Mouse (Mus musculus): ENCODE measurements around the gene Mall.

Mall gene

DNA sequence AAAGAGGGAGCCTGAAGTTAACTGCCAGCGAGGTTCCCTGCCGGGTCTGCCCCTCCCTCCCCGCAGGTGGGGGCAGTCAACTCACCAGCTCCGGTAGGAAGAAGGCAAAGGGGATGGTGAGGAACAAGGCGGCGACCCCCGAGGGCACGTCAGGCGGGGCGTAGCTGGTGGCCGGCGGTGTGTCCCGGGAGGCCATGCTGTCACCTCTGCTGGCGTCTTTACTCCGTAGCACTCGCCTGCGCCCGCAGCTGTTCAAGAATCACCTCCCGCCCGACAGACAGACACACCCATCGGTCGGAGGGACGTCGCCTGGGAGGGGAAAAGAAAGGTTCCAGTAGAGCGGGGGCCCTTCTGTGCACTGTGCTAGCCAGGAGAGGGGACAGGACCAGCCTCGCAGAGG, at the start of gene Mall:
Gene Mall (minus strand): TSS at position 262 of the 400 bp plus-strand sequence.
- DNase-seq = no peak

DNA sequence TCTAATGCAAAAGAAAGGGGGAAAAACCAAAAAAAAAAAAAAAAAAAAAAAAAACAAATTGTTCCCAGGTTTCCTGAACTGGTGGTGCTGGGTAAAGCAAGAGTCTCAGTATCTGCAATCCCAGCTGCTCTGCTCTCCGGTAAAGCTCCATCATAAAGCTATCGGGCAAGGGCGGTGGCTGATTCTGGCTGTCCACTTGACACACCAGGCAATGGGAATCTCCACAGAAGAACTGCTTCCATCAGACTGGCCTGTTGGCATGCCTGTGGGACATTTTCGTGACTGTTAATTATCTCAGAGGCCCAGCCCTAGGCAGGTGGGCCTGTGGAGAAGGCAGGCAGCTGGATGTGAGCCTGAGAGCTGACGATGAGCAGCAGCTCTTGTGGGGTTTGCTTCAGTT, 48.7 kb upstream of the Mall start:
- DNase-seq = no peak

DNA sequence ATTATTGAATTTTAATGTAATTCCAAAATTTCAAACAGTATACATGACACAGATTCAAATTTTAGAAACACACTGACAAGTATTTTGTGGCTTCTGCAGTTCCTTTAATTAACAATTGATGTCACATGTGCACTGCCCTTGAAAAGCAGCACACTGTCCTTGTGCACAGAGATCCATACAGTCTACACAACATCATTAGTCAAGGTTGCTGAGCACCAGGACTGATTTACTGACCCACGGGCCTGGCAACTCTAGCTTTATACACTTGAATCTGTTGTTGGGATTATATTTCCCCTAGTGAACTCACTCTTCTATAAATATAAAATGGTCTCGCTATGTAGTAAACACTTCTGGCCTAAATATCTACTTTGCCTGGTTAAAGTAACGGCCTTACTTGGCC, 45.3 kb upstream of the Mall start:
- no peak for DNase-seq

DNA sequence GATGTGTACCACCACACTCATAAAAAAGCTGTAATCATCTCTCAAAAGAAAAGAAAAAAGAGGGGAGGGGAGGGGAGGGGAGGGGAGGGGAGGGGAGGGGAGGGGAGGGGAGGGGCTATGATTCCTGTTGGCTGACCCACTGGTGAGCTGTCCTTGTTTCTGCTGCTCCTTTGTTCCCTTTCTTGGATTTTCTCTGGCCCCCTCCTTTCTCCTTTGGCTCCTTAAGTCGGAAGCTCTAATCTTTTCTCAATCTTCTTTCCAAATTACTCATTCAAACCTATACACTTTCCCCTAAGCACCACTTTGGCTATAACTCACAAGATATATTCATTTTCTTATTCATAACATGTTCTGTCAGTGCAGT, 44.8 kb upstream of the Mall start:
- no peak for DNase-seq

DNA sequence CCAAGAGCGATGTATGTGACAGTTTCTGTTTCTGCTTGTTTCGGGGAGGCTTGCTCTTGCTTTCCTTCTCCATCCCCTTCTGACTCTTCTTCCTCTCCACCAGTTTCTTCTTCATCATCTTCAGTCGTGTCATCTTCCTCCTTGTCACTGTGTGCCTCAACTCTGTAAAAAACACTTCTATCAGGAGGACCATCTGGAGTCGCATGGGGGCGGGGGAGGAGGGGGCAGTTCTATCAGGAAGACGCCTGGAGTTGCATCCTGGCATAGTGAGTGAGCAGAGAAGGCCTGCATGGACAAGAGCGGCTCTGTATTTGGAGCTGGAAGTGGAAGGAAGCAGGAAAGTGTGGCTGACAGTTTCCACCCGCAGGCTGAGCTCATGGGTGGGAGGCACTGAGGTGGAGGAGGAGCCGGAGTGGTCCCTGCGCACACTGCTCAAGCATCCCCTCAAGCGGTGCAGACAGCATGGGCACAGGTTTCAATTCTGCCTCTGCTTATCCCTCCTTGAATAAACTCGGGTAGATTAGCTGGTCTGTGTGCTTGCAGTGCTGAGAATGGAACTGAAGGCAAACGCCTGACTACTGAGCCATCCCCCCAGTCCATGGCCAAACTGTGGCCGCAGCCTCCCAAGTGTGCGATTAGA, 44.3 kb upstream of the Mall start:
- no peak for DNase-seq

DNA sequence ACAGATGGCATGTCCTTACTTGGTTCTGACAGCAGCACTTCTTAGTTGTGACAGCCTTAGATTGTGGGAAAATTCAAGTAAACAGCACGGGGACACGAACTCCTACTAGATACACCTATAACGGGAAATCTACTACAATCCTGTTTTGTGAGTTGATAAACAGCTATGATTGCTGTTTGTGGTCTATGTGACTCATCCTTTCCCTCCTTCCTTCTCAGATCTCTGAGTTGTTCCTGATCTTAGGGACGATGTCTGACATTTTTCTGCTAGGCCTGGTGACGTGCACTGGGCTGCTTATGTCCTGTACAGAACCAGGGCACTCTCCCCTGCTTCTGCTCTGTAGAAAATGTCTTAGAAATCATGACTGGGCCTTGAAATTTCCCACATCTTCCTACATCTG, 31.9 kb upstream of the Mall start:
- DNase-seq = no peak

- no peak for DNase-seq
These were observed 30.8 kb upstream of the Mall start for GRCm38 (mm10) chr2:127760429-127761000.

- no peak for DNase-seq
These were observed 30.3 kb upstream of the Mall start for GRCm38 (mm10) chr2:127760014-127760413.

GRCm38 (mm10) chr2:127759157-127759880, 29.6 kb upstream of the Mall start:
- no peak for DNase-seq

GRCm38 (mm10) chr2:127757171-127757570, 27.4 kb upstream of the Mall start:
- no peak for DNase-seq

DNA sequence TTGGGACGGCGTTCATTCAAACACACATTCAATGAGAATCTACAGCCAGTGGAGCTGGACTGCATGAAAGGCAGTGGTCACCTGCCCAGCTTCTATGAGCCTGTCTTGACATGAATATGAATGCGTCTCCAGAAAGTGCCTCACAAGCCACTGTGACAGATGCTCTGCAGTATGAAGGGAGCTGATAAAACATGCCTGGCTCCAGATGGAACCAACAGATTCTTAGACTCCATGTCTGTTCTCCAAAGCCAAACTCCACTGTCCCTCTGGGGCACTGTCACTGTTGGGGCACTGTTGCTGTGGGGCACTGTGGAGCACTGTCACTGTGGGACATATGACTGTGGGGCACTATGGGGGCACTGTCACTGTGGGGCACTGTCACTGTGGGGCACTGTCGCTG, 24.4 kb upstream of the Mall start:
- no peak for DNase-seq

GRCm38 (mm10) chr2:127751849-127752610, 22.3 kb upstream of the Mall start:
- no peak for DNase-seq

GRCm38 (mm10) chr2:127749376-127749775, 19.6 kb upstream of the Mall start:
- DNase-seq = no peak

DNA sequence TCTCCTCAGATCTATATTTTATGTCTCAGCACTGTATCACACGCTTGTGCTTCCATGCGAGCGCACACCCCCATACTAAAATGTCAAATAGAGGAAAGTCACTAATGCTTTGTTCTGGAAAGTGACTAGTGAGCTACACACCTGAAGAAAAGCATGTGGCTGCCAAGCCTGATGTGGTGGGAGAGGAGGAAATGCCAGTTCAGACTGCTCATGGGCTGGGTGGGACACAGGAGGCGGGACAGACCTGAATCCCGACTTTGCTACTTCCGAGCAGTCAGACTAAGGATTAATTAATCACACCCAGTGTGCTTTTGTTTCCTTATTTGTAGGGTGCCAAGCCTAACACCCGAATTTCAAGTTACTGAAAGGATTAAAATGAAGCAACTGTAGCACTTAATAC, 18.6 kb upstream of the Mall start:
- DNase-seq = no peak

DNA sequence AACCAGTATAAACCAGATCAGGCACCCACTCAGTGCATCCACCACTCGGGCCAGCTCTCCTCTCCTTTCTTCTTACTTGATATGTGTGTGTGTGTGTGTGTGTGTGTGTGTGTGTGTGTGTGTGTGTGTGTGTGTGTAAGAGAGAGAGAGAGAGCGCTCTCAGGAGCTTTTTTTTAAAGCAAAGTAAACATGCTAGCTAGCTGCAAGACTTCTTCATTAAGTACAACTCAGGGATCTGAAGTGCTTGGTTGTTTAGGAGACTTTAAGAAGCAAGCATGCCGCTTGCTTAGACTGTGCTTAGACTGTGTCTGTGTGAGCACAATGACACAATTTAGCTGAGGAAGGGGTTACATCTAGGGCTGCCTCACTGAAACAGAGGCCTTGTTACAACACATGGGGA, 12.9 kb upstream of the Mall start:
- no peak for DNase-seq

- DNase-seq = no peak
These were observed 11.2 kb upstream of the Mall start for GRCm38 (mm10) chr2:127740756-127741519.

- no peak for DNase-seq
These were observed 8.2 kb upstream of the Mall start for GRCm38 (mm10) chr2:127737885-127738284.

DNA sequence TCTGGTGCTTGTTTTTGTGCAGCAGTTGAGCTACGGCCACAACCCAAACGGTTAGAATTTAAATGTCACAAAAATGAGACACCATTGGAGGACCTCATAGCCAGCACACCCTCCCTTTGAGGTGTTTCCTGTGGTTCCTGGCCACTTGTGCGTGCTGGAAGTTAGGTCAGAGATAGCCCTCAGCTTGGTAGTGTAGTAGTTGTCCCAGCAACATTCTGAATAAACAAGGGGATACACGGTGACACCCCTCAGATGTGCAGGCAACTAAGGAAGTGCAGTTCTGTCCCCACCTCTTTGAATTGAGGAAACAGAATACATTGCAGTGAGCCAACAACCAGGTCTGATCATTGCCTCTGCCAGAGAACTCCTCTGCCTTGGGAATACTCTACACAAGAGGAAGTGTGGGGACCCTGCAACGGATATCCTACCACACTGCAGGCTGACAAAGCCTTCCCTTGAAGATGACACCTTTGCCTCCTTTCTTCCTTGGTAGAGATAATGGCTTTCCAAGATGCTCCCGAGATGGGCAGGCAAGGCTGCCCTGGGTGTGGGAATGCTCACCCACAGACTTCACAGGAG, 7.0 kb upstream of the Mall start:
- no peak for DNase-seq

DNA sequence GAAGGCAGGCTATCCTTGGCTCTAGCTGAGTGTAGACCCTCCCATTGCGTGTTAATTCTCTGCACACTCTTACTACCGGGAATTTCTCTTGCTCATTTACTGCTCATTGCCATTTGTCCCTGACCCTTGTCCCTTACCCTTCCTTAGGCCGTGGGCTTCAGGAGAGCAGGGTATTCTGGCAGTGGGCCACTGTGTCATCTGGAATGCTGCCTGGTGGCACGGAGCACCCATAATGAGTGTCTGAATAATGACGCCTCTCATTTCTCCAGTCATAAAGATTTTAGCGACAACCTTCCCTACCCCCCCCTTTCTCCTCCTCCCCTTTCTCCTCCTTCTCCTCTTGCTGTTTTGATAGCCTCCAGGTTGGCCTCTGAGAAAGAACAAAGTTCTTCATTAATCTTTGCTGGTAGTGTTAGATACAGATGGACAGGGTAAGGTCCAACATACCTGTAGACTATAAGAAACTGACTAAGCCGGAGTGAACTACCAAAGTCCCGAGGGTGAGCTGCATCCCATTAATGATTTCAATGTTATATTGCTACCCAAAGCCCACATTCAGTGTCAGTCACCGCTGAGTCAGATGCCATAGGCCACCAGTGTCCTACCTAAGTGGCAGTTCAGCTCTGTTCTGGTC, 5.9 kb upstream of the Mall start:
- no peak for DNase-seq

DNA sequence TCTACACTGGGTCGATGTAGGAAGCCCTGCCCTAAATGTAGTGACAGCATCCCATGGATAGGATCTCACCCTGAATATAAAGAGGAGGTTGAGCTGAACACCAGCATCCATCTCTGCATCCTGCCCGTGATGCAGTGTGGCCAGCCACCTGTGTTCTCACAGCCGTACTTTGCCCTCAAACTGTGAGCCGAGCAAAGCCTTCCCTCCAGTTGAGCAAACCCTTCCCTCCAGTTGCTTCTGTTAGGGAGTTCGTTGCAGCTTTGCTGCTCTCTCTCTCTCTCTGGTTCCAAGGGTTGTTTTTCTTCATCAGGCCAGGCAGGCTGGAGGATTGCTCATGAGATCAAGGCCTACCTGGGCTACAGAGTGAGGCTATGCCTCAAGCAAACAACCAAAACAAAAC, 5.2 kb upstream of the Mall start:
- DNase-seq = no peak

DNA sequence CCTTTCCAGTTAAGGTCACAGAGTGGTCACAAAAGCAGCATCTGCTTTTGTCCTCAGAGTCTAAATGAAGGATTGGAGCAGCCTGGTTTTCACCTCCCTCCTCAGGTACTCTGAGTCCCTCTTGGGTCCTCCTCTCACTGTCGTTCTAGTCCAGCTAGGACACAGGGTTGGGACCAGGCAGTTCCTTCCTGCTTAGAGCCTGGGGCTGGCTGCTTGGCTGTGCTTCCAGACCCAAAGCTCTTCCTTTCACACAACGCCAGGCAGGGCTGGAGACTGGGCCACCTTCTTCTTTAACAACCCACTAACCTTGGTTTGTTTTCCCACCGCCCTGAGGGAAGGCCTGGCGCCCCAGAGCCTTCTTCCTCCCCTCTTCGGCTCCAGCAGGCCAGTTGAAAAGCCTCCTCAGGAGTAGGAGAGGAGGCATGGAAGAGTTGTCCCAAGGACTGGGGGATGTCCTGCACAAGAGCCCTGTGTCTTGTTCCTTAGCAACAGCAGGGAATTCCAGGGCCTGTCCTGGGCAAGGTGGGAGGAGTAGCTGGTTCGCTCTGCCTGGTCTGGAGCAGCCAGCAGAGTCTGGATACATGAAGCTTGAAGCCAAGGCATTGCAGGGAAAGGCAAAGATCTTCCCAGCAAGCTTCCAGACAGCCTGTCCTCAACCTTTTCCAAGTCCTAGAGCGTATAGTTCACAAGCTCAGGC, 717 bp upstream of the Mall start:
- DNase-seq = no peak

All from thymus, postnatal 25 days (tissue).